Mouse (Mus musculus) fibroblast of lung, adult 2 months (primary cell): Measurements from ENCODE around the gene Hnrnph2.

Experiments
- DNase-seq: peaks from one replicate; pipeline ENCODE4 v3.0.0-alpha.2; 2011; ENCODE audit warnings: low read depth

The Hnrnph2 gene

GRCm38 (mm10) chrX:134600659-134601379, at the start of gene Hnrnph2, which contains the start of gene Gla:
TSS of gene Hnrnph2 (plus strand) at chrX:134601179.
TSS of gene Gla (minus strand) at chrX:134601125.
- DNase-seq: peak; percentile 94

GRCm38 (mm10) chrX:134553326-134553725, 47.7 kb upstream of the Hnrnph2 start:
- DNase-seq: no peak

- no peak for DNase-seq
Observed at GRCm38 (mm10) chrX:134554425-134554824, 46.6 kb upstream of the Hnrnph2 start.

- no peak for DNase-seq
Observed at GRCm38 (mm10) chrX:134564326-134564725, 36.7 kb upstream of the Hnrnph2 start.

GRCm38 (mm10) chrX:134566536-134567222, 34.3 kb upstream of the Hnrnph2 start:
- DNase-seq: no peak

- DNase-seq: no peak
Observed at GRCm38 (mm10) chrX:134577896-134578295, 23.1 kb upstream of the Hnrnph2 start.

- DNase-seq: no peak
Observed at GRCm38 (mm10) chrX:134580528-134581305, 20.3 kb upstream of the Hnrnph2 start.

GRCm38 (mm10) chrX:134582270-134582669, 18.7 kb upstream of the Hnrnph2 start:
- DNase-seq: no peak

GRCm38 (mm10) chrX:134582888-134583669, 17.9 kb upstream of the Hnrnph2 start, which contains the start of gene Btk:
TSS of gene Btk (minus strand) at chrX:134583570.
- DNase-seq: no peak

GRCm38 (mm10) chrX:134585103-134586002, 15.6 kb upstream of the Hnrnph2 start, which contains the start of gene Rpl36a:
TSS of gene Rpl36a (plus strand) at chrX:134585654.
- peak; percentile 73 for DNase-seq

- no peak for DNase-seq
Observed at GRCm38 (mm10) chrX:134586447-134586846, 14.5 kb upstream of the Hnrnph2 start.

GRCm38 (mm10) chrX:134588261-134588660, 12.7 kb upstream of the Hnrnph2 start:
- no peak for DNase-seq

GRCm38 (mm10) chrX:134588997-134589396, 12.0 kb upstream of the Hnrnph2 start:
- DNase-seq: no peak

GRCm38 (mm10) chrX:134589836-134590235, 11.1 kb upstream of the Hnrnph2 start:
- DNase-seq: no peak

GRCm38 (mm10) chrX:134599922-134600565, 935 bp upstream of the Hnrnph2 start:
- DNase-seq: no peak

GRCm38 (mm10) chrX:134601380-134602120, 571 bp downstream of the Hnrnph2 start:
- no peak for DNase-seq

GRCm38 (mm10) chrX:134609472-134609871, 8.5 kb downstream of the Hnrnph2 start:
- no peak for DNase-seq

- DNase-seq: no peak
Observed at GRCm38 (mm10) chrX:134610984-134611383, 10.0 kb downstream of the Hnrnph2 start.

- DNase-seq: no peak
Observed at GRCm38 (mm10) chrX:134612285-134612959, 11.4 kb downstream of the Hnrnph2 start.
